8 mouse cellular contexts compared by ENCODE assay signal in genomic region chr19:47137051-47137581, GRCm38 (mm10). TPM values are rescaled to one million over a fixed set of nuclear protein-coding genes. Genes with fewer than 3 reads are reported as not detected.
DNase-seq lines count a peak whose midpoint lies in the region; ATAC-seq and TF ChIP-seq lines count a peak whose summit lies in the region.

No protein-coding gene starts in this region.

- H3K4me3 ChIP-seq in ES-Bruce4 (ENCODE audit: low read depth, low read length), result 0 out of 2 replicates have a peak overlapping the region, but pooled peaks have one; percentile 18
- H3K4me3 ChIP-seq in embryonic fibroblast, embryonic 13.5 days (ENCODE audit: insufficient read depth, low read length), result peak overlapping the region; percentile 54
- H3K4me3 ChIP-seq in lung, embryonic 14.5 days (ENCODE audit: low read depth, low read length), result peak overlapping the region; percentile 49
- H3K4me3 ChIP-seq in neural tube, embryonic 15.5 days (replicated peaks), result peak overlapping the region; percentile 28; the same call in 1 of the 2 replicates

- 0 out of 2 replicates have a peak overlapping the region, but pooled peaks have one; percentile 3 for H3K27ac ChIP-seq in ES-Bruce4 (ENCODE audit: insufficient read depth, low read length)
- peak overlapping the region; percentile 83; the same call in 1 of the 2 replicates for H3K27ac ChIP-seq in embryonic fibroblast, embryonic 13.5 days (ENCODE audit: insufficient read depth, low read length)
- H3K27ac ChIP-seq in lung, embryonic 14.5 days (ENCODE audit: low read depth), result peak overlapping the region; percentile 91
- no peak overlapping the region for H3K27ac ChIP-seq in neural tube, embryonic 15.5 days (replicated peaks)

- H3K4me1 ChIP-seq in ES-Bruce4 (ENCODE audit: control insufficient read depth, insufficient read depth, low read length), result peaks cover 13% of the 10 kb centered on the region
- H3K4me1 ChIP-seq in embryonic fibroblast, embryonic 13.5 days (ENCODE audit: control insufficient read depth, insufficient read depth, low read length), result no peaks in the 10 kb centered on the region; the same call in 1 of the 2 replicates
- H3K4me1 ChIP-seq in lung, embryonic 14.5 days (ENCODE audit: insufficient read depth), result peaks cover 11% of the 10 kb centered on the region; the same call in 1 of the 2 replicates
- peaks cover 14% of the 10 kb centered on the region for H3K4me1 ChIP-seq in neural tube, embryonic 15.5 days

- intact Hi-C loops in heart, postnatal 10 days (cut with DNase I), result no loop called here

- H3K27me3 ChIP-seq in ES-Bruce4 (ENCODE audit: control insufficient read depth, insufficient read depth, low read length, poor library complexity, severe bottlenecking), result no peaks in the 10 kb centered on the region
- H3K27me3 ChIP-seq in lung, embryonic 14.5 days (ENCODE audit: insufficient read depth, low read length), result no peaks in the 10 kb centered on the region
- H3K27me3 ChIP-seq in neural tube, embryonic 15.5 days (replicated peaks), result 0 out of 2 replicates have a peak, but pooled peaks cover 3% of the 10 kb centered on the region

- peak; percentile 48 for DNase-seq in adrenal gland, adult 8-10 months
- DNase-seq in heart, postnatal 10 days, result peak; percentile 56 to 72
- DNase-seq in kidney, postnatal 36 days, result peak; percentile 58 to 69
- DNase-seq in lung, embryonic 14.5 days, result peak; percentile 76
- DNase-seq in frontal cortex, postnatal 25 days (ENCODE audit: low spot score in 2 of 2), result no peak

- 18% methylated on average over 6 of the region's 6 CpGs for WGBS in lung, embryonic 14.5 days
- 47% methylated on average over 6 of the region's 6 CpGs for WGBS in neural tube, embryonic 15.5 days

- peak overlapping the region; percentile 43 for H3K9ac ChIP-seq in ES-Bruce4 (ENCODE audit: low read depth, poor library complexity, severe bottlenecking)
- peak overlapping the region; percentile 69 for H3K9ac ChIP-seq in lung, embryonic 14.5 days
- H3K9ac ChIP-seq in neural tube, embryonic 15.5 days (replicated peaks), result 0 out of 2 replicates have a peak overlapping the region, but pooled peaks have one; percentile 36

- no peak for TF ChIP-seq CTCF in ES-Bruce4 (IDR thresholded peaks at IDR 0.05; ENCODE audit: low read depth, low read length)
- no peak for TF ChIP-seq CTCF in embryonic fibroblast, embryonic 13.5 days (IDR thresholded peaks at IDR 0.05; ENCODE audit: borderline replicate concordance, insufficient read depth, low read length)
- no peak for TF ChIP-seq CTCF in lung, embryonic 14.5 days (IDR thresholded peaks at IDR 0.05; ENCODE audit: low read depth)

- TF ChIP-seq POLR2A in ES-Bruce4 (IDR thresholded peaks at IDR 0.05; ENCODE audit: insufficient read depth, low read length), result no peak
- TF ChIP-seq POLR2A in embryonic fibroblast, embryonic 13.5 days (IDR thresholded peaks at IDR 0.05; ENCODE audit: low read depth, low read length), result 0 out of 2 replicates have a peak, but pooled peaks have one; percentile 21

- no peaks in the 10 kb centered on the region for H3K36me3 ChIP-seq in ES-Bruce4 (ENCODE audit: control insufficient read depth, insufficient read depth, low read length, poor library complexity, severe bottlenecking)
- peaks cover 23% of the 10 kb centered on the region for H3K36me3 ChIP-seq in lung, embryonic 14.5 days (ENCODE audit: insufficient read depth)
- 0 out of 2 replicates have a peak, but pooled peaks cover 6% of the 10 kb centered on the region for H3K36me3 ChIP-seq in neural tube, embryonic 15.5 days

- peak; percentile 60; the same call in 1 of the 2 replicates for TF ChIP-seq EP300 in ES-Bruce4 (IDR thresholded peaks at IDR 0.05; ENCODE audit: insufficient read depth, low read depth, low read length)

- peak; percentile 39; the same call in 1 of the 2 replicates for ATAC-seq in lung, embryonic 14.5 days (ENCODE audit: insufficient read depth)
- no peak for ATAC-seq in neural tube, embryonic 15.5 days (ENCODE audit: low FRiP score)

- no peaks in the 10 kb centered on the region for H3K9me3 ChIP-seq in ES-Bruce4 (replicated peaks; ENCODE audit: control insufficient read depth, insufficient read depth, low read length, poor library complexity, severe bottlenecking)
- no peaks in the 10 kb centered on the region for H3K9me3 ChIP-seq in lung, embryonic 14.5 days (ENCODE audit: low read depth, low read length)
- no peaks in the 10 kb centered on the region for H3K9me3 ChIP-seq in neural tube, embryonic 15.5 days (replicated peaks)

- H3K4me2 ChIP-seq in lung, embryonic 14.5 days, result peak overlapping the region; percentile 70
- H3K4me2 ChIP-seq in neural tube, embryonic 15.5 days, result peak overlapping the region; percentile 54

RNA-seq across cellular contexts. Expression of gene Calhm2, which starts 1.0 kb away (rescaled TPM):
- 0.90 and 0.99 TPM in 2 replicates for polyA plus RNA-seq in ES-Bruce4 (2011; ENCODE audit: insufficient read depth, insufficient read length, low read depth, missing spikeins)
- total RNA-seq in adrenal gland, adult 8-10 months (2022), result 1 to 10 TPM; 4.6 to 8.8 (median 7.5) TPM
- polyA plus RNA-seq in embryonic fibroblast, embryonic 13.5 days (2011; ENCODE audit: insufficient read length, low read depth, missing spikeins), result 13.7 and 15.2 TPM in 2 replicates
- 1 to 10 TPM; 4.4 to 4.5 TPM for total RNA-seq in heart, postnatal 10 days (2021)
- 2.4 and 2.6 TPM in 2 replicates for polyA plus RNA-seq in lung, embryonic 14.5 days (2014; fragmentation: Nextera tagmentation; extraction: Ambion mirVana)
- 1.3 and 3.0 TPM in 2 replicates for polyA plus RNA-seq in neural tube, embryonic 15.5 days (2015; fragmentation: Nextera tagmentation; extraction: Ambion mirVana)

RNA-seq across cellular contexts. Expression of gene Calhm1, which starts 6.9 kb away (rescaled TPM):
- not detected in 2 replicates for polyA plus RNA-seq in ES-Bruce4 (2011; ENCODE audit: insufficient read depth, insufficient read length, low read depth, missing spikeins)
- not detected for total RNA-seq in adrenal gland, adult 8-10 months (2022)
- polyA plus RNA-seq in embryonic fibroblast, embryonic 13.5 days (2011; ENCODE audit: insufficient read length, low read depth, missing spikeins), result not detected in 2 replicates
- total RNA-seq in heart, postnatal 10 days (2021), result not detected
- not detected in 2 replicates for polyA plus RNA-seq in lung, embryonic 14.5 days (2014; fragmentation: Nextera tagmentation; extraction: Ambion mirVana)
- polyA plus RNA-seq in neural tube, embryonic 15.5 days (2015; fragmentation: Nextera tagmentation; extraction: Ambion mirVana), result not detected in 2 replicates

RNA-seq across cellular contexts. Expression of gene Calhm3, which starts 20.4 kb away (rescaled TPM):
- polyA plus RNA-seq in ES-Bruce4 (2011; ENCODE audit: insufficient read depth, insufficient read length, low read depth, missing spikeins), result not detected in 2 replicates
- not detected for total RNA-seq in adrenal gland, adult 8-10 months (2022)
- polyA plus RNA-seq in embryonic fibroblast, embryonic 13.5 days (2011; ENCODE audit: insufficient read length, low read depth, missing spikeins), result not detected in 2 replicates
- total RNA-seq in heart, postnatal 10 days (2021), result not detected
- not detected in 2 replicates for polyA plus RNA-seq in lung, embryonic 14.5 days (2014; fragmentation: Nextera tagmentation; extraction: Ambion mirVana)
- 0.18 TPM in 1 of 2 replicates, not detected in the other for polyA plus RNA-seq in neural tube, embryonic 15.5 days (2015; fragmentation: Nextera tagmentation; extraction: Ambion mirVana)

RNA-seq across cellular contexts. Expression of gene Neurl1a, which starts 41.5 kb away (rescaled TPM):
- 8.1 and 9.0 TPM in 2 replicates for polyA plus RNA-seq in ES-Bruce4 (2011; ENCODE audit: insufficient read depth, insufficient read length, low read depth, missing spikeins)
- 10 to 100 TPM; 16.2 to 26.8 (median 22.2) TPM for total RNA-seq in adrenal gland, adult 8-10 months (2022)
- polyA plus RNA-seq in embryonic fibroblast, embryonic 13.5 days (2011; ENCODE audit: insufficient read length, low read depth, missing spikeins), result 2.6 and 3.5 TPM in 2 replicates
- total RNA-seq in heart, postnatal 10 days (2021), result 1 to 10 TPM in 1 of 2 experiments, under 1 TPM in 1; 0.60 to 1.1 TPM
- polyA plus RNA-seq in lung, embryonic 14.5 days (2014; fragmentation: Nextera tagmentation; extraction: Ambion mirVana), result 7.6 and 8.0 TPM in 2 replicates
- 13.7 and 15.4 TPM in 2 replicates for polyA plus RNA-seq in neural tube, embryonic 15.5 days (2015; fragmentation: Nextera tagmentation; extraction: Ambion mirVana)

RNA-seq across cellular contexts. Expression of gene Pdcd11, which starts 46.5 kb away (rescaled TPM):
- polyA plus RNA-seq in ES-Bruce4 (2011; ENCODE audit: insufficient read depth, insufficient read length, low read depth, missing spikeins), result 41.5 and 42.4 TPM in 2 replicates
- total RNA-seq in adrenal gland, adult 8-10 months (2022), result 10 to 100 TPM; 25.3 to 28.8 (median 26.4) TPM
- 22.2 and 22.6 TPM in 2 replicates for polyA plus RNA-seq in embryonic fibroblast, embryonic 13.5 days (2011; ENCODE audit: insufficient read length, low read depth, missing spikeins)
- total RNA-seq in heart, postnatal 10 days (2021), result 10 to 100 TPM; 13.6 to 14.3 TPM
- 11.5 and 13.3 TPM in 2 replicates for polyA plus RNA-seq in lung, embryonic 14.5 days (2014; fragmentation: Nextera tagmentation; extraction: Ambion mirVana)
- polyA plus RNA-seq in neural tube, embryonic 15.5 days (2015; fragmentation: Nextera tagmentation; extraction: Ambion mirVana), result 4.8 and 5.7 TPM in 2 replicates

Comparison
In these comparisons a context has a peak if more than half of its experiments do, and no peak if none do; other contexts are left out.
1. DNase-seq: peak in adrenal gland, adult 8-10 months (single experiment), heart, postnatal 10 days (2 of 2), kidney, postnatal 36 days (2 of 2) and lung, embryonic 14.5 days (single experiment); none in frontal cortex, postnatal 25 days (0 of 2).
2. Peak in every context shown above with its lines, with median percentiles within 50 percentile points of each other: H3K4me3 ChIP-seq and H3K9ac ChIP-seq.